Mouse (Mus musculus) myocyte (in vitro differentiated cells): ENCODE results near the gene Ndufc1.

Experiments
- E2F4 ChIP-seq: IDR thresholded peaks from one replicate; pipeline ENCODE4 v1.6.1; 2011; ENCODE audit warnings: mild to moderate bottlenecking, control low read depth, moderate library complexity; ENCODE audit not compliant: insufficient read depth
- POLR2A ChIP-seq: IDR thresholded peaks from one replicate; pipeline ENCODE4 v1.6.1; 2011; ENCODE audit warnings: low read depth, mild to moderate bottlenecking, control low read depth, moderate library complexity; ENCODE audit not compliant: insufficient read length
- REST ChIP-seq: IDR thresholded peaks from one replicate; pipeline ENCODE4 v1.6.1; 2011; ENCODE audit warnings: mild to moderate bottlenecking, control low read depth, moderate library complexity; ENCODE audit not compliant: insufficient read depth, insufficient read length

DNA sequence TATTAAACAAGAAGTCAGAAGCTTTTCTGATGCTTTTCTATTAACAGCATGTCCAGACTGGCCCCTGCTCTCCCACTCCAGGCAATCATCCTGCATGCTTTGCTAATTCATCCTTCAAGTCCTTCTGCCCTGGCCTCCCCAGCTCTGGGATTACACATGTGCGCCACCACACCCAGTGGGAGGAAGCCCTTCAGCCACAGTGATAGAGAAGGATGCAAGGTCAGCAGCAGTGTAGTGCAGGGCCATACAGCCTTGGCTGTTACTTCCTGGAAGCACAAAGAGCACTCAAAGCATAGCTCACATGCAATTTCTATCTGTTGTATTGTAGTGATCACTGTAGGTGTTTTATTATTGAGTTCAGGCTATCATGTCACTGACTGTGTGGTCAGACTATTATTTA is 4.5 kb upstream of the Ndufc1 start:
- no peak for TF ChIP-seq POLR2A
- no peak for TF ChIP-seq E2F4
- TF ChIP-seq REST, result no peak
